Mouse (Mus musculus) midbrain, postnatal 0 days (tissue): ENCODE data around the gene Thoc2. TPM values are rescaled to one million over a fixed set of nuclear protein-coding genes. Genes with fewer than 3 reads are reported as not detected.
"Not testable (repeated sequence)": the region's sequence is repeated elsewhere in the genome, so short reads cannot be mapped to it uniquely, and the experiment has no call there.

Experiments
- ATAC-seq: fragments of 200-750 bp; cut with Nextera tagmentation; 2 replicates; pipeline ENCODE4 v1.8.0; 2017; ENCODE audit warnings: moderate number of reproducible peaks, mild to moderate bottlenecking, moderate TSS enrichment, moderate library complexity; ENCODE audit not compliant: low FRiP score
- DNase-seq: peaks from one replicate; pipeline ENCODE4 v3.0.0-alpha.2; 2015; ENCODE audit warnings: low spot score
- H3K27ac ChIP-seq: fragments of 300-500 bp; sonication (generic); 2 replicates; pipeline ENCODE4 v1.5.1; 2014; ENCODE audit warnings: low read depth, mild to moderate bottlenecking, low read length, mixed read lengths
- H3K27me3 ChIP-seq: fragments of 300-500 bp; sonication (generic); 2 replicates; pipeline ENCODE4 v1.6.1; 2014; ENCODE audit warnings: low read length, control low read depth, mixed read lengths; ENCODE audit not compliant: insufficient read depth
- H3K36me3 ChIP-seq: fragments of 300-500 bp; sonication (generic); 2 replicates; pipeline ENCODE4 v1.6.1; 2014; ENCODE audit warnings: low read length, control low read depth, mixed read lengths; ENCODE audit not compliant: insufficient read depth
- H3K4me1 ChIP-seq: fragments of 300-500 bp; sonication (generic); 2 replicates; pipeline ENCODE4 v1.6.1; 2014; ENCODE audit warnings: mild to moderate bottlenecking, control low read depth, antibody characterized with exemption, low read length, mixed read lengths; ENCODE audit not compliant: insufficient read depth
- H3K4me2 ChIP-seq: fragments of 300-500 bp; sonication (generic); 2 replicates; pipeline ENCODE4 v1.6.1; 2014; ENCODE audit warnings: low read depth, mild to moderate bottlenecking, low read length, mixed read lengths; ENCODE audit not compliant: poor library complexity, severe bottlenecking
- H3K4me3 ChIP-seq: fragments of 300-500 bp; sonication (generic); 2 replicates; pipeline ENCODE4 v1.5.1; 2014; ENCODE audit warnings: low read depth, mild to moderate bottlenecking, low read length, moderate library complexity
- H3K9ac ChIP-seq: fragments of 300-500 bp; sonication (generic); replicated peaks from 2 replicates; pipeline ENCODE4 v1.6.1; 2014; ENCODE audit warnings: mild to moderate bottlenecking, low read length, moderate library complexity, mixed read lengths; ENCODE audit not compliant: poor library complexity, severe bottlenecking
- H3K9me3 ChIP-seq: fragments of 300-500 bp; sonication (generic); 2 replicates; pipeline ENCODE4 v1.6.1; 2016; ENCODE audit warnings: low read length, control low read depth
- CTCF ChIP-seq: IDR thresholded peaks from 2 replicates; pipeline ENCODE4 v1.5.1; 2016; ENCODE audit warnings: antibody characterized with exemption, mild to moderate bottlenecking
- WGBS: fragments of 180-500 bp; shearing (Covaris S2); extraction: QIAGEN DNeasy Blood & Tissue Kit; methylation state at CpG from one replicate; pipeline ENCODE4 v1.1.7; 2014; 5-methylcytosine and 5-hydroxymethylcytosine counted together
- polyA plus RNA-seq: library from polyadenylated mRNA; unstranded; fragments of >200 nt; fragmentation: Nextera tagmentation; extraction: Ambion mirVana; gene quantifications from 2 replicates; pipeline ENCODE4 v1.2.1, GENCODE M21; 2015
- total RNA-seq: library from RNA; depleted of rRNA; stranded (reverse); fragments of >200 nt; gene quantifications from 2 replicates; pipeline ENCODE4 v1.2.3, GENCODE M21; 2014; rRNA removed

Gene Thoc2
- total RNA-seq (45.8 and 64.8 TPM in 2 replicates), polyA plus RNA-seq (63.6 and 70.0 TPM in 2 replicates)

DNA sequence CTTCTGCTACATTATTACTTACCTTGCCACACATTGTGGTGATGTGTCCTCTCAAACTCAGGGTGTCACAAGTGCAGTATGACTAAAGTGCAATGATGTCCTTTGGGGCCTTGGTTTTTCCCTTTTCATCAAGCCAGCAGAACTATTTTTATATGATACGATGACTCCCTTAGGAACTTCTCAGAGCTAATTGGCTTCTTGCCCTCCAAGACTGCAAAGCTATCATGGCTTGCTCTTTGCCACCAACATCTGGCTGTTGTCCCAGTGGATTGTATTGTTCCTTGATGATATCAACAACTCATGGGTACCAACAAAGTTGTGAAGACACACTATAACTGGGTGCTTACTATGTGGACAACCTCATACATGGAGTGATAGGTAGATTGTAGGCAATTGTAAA lies at the start of gene Thoc2:
TSS of gene Thoc2 (minus strand) at position 101 of the 400 bp plus-strand sequence.
- Histone ChIP-seq H3K4me3 (no peak within 1 kb of the TSS), H3K27me3 (no peaks in the 10 kb centered on the region), H3K9me3 (no peaks in the 10 kb centered on the region), H3K9ac (no peak within 1 kb of the TSS), H3K27ac (no peak within 1 kb of the TSS), H3K4me1 (no peaks in the 10 kb centered on the region), H3K4me2 (no peak within 1 kb of the TSS), H3K36me3 (no peaks in the 10 kb centered on the region)
- 89% methylated on average over 1 of the region's 1 CpGs for WGBS
- DNase-seq (no peak), ATAC-seq (no peak)
- TF ChIP-seq CTCF = no peak

DNA sequence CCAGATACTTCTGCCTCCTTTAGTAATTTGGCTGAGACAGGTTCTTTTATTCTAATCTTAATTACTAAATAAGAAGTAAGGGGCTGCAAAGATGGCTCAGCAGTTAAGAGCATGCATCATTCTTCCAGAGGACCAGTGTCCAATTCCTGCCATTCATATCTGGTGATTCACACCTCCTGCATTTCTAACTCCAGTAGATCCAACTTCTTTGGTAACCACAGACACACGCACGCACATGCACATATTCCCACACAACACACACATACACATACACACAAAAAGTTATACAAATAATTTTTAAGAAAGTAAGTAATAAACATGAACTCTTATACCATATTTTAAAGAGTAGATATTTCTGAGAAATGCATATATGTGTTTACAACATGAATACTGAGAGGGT lies 49.6 kb upstream of the Thoc2 start:
- Histone ChIP-seq H3K36me3 (no peaks in the 10 kb centered on the region), H3K4me3 (no peak overlapping the region), H3K9me3 (no peaks in the 10 kb centered on the region), H3K9ac (no peak overlapping the region), H3K4me1 (no peaks in the 10 kb centered on the region), H3K4me2 (no peak overlapping the region), H3K27ac (no peak overlapping the region), H3K27me3 (no peaks in the 10 kb centered on the region)
- ATAC-seq (no peak), DNase-seq (no peak)
- 95% methylated on average over 2 of the region's 2 CpGs for whole genome bisulfite sequencing
- TF ChIP-seq CTCF = no peak

DNA sequence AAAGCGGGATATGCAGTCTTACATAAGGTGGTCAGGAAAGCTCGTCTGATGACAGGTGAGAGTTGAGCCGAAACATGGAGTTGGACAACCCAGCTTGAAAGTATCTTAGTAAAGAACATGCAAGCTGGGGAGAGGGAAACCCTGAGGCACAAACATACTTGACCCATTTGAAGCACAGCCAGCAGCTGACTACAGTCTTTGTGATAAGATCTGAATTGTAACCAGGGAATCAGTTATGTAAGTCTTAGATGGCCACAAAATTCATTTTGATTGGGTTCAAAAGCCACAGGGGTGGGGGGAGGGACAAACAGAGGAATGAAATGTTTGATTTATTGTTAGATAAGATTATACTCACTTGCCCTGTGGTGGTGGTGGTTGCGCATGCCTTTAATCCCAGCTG lies 48.9 kb upstream of the Thoc2 start:
- H3K27me3 ChIP-seq = no peaks in the 10 kb centered on the region
- no peak overlapping the region for H3K4me3 ChIP-seq
- no peak for ATAC-seq
- H3K4me1 ChIP-seq = no peaks in the 10 kb centered on the region
- DNase-seq = no peak
- H3K27ac ChIP-seq = no peak overlapping the region
- no peak overlapping the region for H3K4me2 ChIP-seq
- WGBS = 93% methylated on average over 4 of the region's 4 CpGs
- no peak for TF ChIP-seq CTCF
- H3K36me3 ChIP-seq = no peaks in the 10 kb centered on the region
- H3K9me3 ChIP-seq = no peaks in the 10 kb centered on the region
- no peak overlapping the region for H3K9ac ChIP-seq

DNA sequence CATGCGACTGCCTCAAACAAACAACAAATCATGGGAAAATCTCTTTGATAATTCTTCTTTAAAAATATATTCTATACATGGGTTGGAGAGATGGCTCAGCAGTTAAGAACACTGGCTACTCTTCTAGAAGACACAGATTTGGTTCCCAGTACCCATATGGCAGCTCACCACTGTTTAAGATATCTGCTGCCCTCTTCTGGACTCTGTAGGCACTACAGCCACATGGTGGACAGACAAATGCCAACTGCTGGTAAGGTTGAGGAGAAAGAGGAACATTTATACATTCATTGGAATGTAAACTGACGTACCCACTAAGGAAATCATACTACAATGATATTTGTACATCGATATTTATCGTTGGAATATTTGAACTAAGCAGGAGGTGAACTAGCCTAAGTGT lies 36.7 kb upstream of the Thoc2 start:
- Histone ChIP-seq H3K4me1 (no peaks in the 10 kb centered on the region), H3K9me3 (no peaks in the 10 kb centered on the region), H3K4me3 (no peak overlapping the region), H3K9ac (no peak overlapping the region), H3K4me2 (no peak overlapping the region), H3K27me3 (no peaks in the 10 kb centered on the region), H3K36me3 (no peaks in the 10 kb centered on the region), H3K27ac (no peak overlapping the region)
- peak; percentile 12; the same call in 1 of the 2 replicates for TF ChIP-seq CTCF
- DNase-seq (no peak), ATAC-seq (no peak)
- 64% methylated on average over 4 of the region's 4 CpGs for WGBS

DNA sequence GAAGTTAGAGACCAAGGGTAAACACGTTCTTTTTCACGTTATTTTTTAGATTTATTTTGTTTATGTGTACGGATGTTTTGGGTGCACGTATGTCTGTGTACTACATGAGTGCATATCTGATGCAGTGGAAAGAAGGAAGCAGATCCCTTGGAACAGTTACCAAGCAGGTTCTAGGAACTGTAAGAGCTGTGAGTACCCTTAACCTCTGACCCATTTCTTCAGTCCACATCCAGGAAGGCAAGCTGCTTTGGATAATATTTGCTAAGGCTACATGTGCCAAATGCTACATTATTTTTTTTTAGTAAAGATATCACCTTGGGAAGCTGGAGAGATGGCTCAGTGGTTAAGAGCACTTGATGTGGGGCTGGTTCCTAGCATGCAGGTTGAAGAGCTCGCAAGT lies 21.4 kb upstream of the Thoc2 start:
- TF ChIP-seq CTCF = no peak
- Histone ChIP-seq H3K36me3 (no peaks in the 10 kb centered on the region), H3K27me3 (no peaks in the 10 kb centered on the region), H3K9me3 (no peaks in the 10 kb centered on the region), H3K9ac (no peak overlapping the region), H3K4me2 (no peak overlapping the region), H3K4me1 (no peaks in the 10 kb centered on the region), H3K4me3 (no peak overlapping the region), H3K27ac (no peak overlapping the region)
- WGBS = 92% methylated on average over 5 of the region's 5 CpGs
- ATAC-seq (no peak), DNase-seq (no peak)

DNA sequence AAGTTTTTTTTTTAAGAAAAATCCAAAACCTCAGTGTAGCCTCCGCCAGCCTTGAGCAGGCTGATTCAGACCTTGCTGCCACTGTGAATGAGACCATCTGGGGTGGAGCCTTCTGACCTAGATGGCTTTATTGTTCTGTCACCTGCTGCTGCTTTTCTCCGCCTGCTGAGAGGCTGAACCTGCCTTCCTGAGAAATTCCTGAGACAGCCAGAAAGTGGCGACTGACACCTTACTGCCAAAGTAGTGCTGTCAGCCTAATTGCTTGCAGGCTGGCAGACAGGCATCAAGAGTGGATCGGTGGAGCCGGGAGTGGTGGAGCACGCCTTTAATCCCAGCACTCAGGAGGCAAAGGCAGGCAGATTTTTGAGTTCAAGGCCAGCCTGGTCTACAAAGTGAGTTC lies 11.3 kb upstream of the Thoc2 start:
- H3K27ac ChIP-seq, H3K4me1 ChIP-seq, H3K36me3 ChIP-seq, H3K27me3 ChIP-seq, H3K4me3 ChIP-seq, DNase-seq, H3K9me3 ChIP-seq, H3K9ac ChIP-seq, ATAC-seq, H3K4me2 ChIP-seq: not testable (repeated sequence)
- WGBS = 48% methylated on average over 6 of the region's 6 CpGs
